Mouse (Mus musculus) cerebellum, adult 18-20 months (tissue): Measurements from ENCODE around the gene Dytn.

Source experiments
- DNase-seq, 2 experiments: peaks; one replicate each; pipeline ENCODE4 v3.0.0; 2021

Dytn gene

GRCm38 (mm10) chr1:63576803-63577202 is 109.9 kb downstream of the Dytn start:
- DNase-seq = no peak

- DNase-seq = no peak
Measured at GRCm38 (mm10) chr1:63573864-63574611, 112.7 kb downstream of the Dytn start.

GRCm38 (mm10) chr1:63573432-63573831 is 113.3 kb downstream of the Dytn start:
- DNase-seq = no peak
